Mouse (Mus musculus) thymus, postnatal 14 days (tissue): ENCODE measurements around the gene Srp54b.
"Not testable (repeated sequence)": the region's sequence is repeated elsewhere in the genome, so short reads cannot be mapped to it uniquely, and the experiment has no call there.

Source experiments
- DNase-seq: peaks from one replicate; pipeline ENCODE4 v3.0.0; 2021

Srp54b gene

DNA sequence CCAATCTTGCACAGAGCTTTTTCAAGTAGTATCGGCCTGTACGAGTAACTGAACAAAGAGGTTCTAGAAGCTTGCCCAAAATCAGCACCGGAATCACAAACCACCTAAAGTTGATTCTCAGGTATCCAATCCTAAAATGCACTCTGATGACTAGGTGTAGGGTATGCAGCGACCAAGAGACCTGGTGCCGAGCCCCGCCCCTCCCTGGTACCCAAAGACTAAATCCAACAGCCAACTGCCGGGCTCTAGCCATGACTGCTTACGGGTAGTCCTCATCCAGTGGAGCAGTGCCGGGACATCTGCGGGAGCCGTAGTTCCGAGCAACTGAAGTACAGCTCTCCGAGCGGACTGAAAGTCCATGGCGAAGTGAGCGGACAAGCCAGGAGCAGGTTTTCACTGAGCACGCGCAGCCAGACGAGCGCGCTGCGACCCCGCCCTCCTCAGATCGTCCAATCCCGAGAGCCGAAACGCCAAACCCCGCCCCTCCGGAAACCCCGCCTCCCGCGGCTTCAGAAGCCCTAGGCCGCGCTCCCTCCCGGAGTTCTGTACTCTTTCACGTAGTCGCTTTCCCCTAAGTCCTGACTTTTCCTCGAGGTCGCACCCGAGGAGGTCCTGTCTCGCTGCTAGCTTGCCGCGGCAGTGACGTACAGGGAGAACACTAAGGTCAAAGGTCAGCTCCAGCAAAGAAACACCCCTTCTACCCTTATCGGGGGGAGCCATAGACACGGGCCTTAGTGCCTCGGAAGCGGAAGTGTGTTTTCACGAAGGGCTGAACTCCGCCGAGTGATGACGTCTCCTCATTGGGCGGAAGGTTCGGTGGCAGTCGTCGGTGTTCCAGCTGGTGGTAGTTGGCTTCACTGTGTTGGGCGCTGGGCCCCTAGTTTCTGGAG, at the start of gene Srp54b:
Srp54b (plus strand) TSS at position 546 of the 890 bp plus-strand sequence.
- DNase-seq = not testable (repeated sequence)

DNA sequence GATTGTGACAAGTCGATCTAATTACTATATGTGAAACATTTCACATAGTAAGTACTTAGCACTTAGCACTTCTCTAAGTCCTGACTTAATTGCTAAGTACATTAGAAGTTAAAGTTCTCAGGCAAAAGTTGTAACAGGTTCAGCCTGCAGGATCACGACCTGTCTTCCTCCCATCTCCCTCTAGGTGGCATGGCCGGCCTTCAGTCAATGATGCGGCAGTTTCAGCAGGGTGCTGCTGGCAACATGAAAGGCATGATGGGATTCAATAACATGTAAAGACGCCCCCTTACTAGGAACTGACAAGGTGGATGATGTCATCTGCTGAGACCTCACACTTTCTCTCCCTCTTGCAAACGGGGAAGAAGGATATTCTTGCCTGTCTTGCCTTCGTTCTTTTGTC, 42.3 kb upstream of the Srp54b start:
- not testable (repeated sequence) for DNase-seq

DNA sequence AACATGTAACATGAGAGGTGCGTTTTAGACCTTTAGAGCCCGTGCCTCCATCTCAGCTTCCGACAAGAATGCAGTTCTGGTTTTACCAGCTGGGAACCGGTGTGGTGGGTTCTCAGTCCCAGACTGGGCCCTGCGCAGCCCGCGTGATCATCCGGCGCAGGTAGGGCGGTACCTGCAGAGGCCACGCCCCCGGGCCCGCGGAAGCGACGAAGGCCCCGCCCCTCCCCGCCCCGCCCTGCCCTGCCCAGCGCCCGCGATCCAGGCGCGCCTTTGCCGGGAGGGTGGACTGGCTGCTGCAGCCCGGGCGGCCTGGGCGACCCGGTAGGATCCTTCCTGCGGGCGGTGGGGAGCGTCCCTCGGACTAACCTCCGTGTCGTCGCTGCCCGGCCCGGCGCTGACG, 30.7 kb upstream of the Srp54b start, which contains the start of gene Fam177a:
Fam177a (plus strand) TSS at position 228 of the 400 bp plus-strand sequence.
- not testable (repeated sequence) for DNase-seq

DNA sequence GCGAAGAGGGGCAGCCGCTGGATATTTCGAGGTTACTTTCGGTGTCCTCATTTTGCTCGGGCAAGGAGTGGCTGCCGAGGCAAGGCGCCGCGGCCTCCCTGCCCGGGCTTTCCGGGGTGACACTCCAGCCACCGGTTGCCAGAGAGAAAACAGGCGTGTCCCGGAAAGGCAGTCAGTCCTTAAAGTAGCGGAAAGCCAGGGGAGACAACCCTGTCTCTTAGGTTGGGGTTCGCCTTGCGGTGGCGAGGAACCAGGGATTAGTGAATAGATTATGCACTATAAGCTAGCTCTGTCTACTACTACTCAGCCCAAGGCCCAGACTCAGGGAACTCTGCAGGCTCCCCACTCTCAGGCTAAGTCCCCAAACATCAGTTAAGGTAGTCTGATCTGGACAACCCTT, 30.2 kb upstream of the Srp54b start:
- DNase-seq = not testable (repeated sequence)

DNA sequence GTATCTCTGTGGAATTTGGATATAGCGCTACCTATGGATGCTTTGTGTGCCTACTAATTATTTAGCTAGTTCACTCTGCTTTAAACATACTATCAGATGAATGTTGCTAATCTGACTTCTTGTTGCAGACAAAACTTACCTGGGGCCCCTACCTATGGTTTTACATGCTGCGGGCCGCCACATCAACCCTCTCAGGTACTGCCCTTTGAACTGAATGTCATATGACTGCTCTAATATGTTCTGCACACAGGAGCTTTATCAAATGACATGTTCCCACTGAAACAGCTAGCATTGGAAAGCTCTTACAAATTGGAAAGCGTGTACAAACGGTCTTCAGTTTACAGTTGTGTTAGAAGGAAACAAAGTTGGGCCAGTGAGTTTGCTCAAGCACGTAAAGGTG, 19.4 kb upstream of the Srp54b start:
- DNase-seq = not testable (repeated sequence)

DNA sequence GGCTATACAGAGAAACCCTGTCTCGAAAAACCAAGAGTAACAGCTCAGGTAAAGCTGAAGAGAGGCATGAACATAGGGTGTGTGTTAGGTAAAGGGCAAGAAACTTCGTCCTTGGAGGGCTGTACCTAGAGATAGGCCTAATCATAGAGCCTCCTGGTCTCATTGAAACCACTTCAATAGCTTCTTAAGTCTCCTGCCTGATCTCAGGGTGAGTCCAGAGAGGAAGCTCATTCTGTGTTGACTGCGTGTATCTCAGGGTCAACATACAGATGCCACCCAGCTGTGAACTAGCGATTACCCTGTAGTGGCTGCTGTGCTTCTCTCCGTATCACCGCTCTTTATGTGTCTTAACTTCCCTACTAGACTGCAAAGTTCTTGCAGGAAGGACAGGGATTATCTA, 17.0 kb upstream of the Srp54b start:
- not testable (repeated sequence) for DNase-seq

DNA sequence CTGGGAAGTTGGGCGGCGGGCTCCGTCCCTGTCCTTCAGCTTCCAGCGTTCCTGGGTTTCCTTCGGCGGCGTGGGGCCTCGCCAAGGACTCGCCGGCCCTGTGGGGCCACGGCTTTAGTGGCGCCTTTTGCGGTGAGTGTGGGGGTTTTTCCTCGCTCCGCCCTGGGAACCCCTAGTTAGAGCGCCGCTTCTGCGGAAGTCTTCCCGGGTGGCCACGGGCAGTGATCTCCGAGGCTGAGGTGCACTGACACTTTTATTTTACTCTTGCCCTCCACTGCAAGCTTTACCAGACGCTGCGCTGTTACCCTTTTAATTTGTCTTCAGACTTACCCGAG, 512 bp downstream of the Srp54b start:
- DNase-seq = not testable (repeated sequence)

DNA sequence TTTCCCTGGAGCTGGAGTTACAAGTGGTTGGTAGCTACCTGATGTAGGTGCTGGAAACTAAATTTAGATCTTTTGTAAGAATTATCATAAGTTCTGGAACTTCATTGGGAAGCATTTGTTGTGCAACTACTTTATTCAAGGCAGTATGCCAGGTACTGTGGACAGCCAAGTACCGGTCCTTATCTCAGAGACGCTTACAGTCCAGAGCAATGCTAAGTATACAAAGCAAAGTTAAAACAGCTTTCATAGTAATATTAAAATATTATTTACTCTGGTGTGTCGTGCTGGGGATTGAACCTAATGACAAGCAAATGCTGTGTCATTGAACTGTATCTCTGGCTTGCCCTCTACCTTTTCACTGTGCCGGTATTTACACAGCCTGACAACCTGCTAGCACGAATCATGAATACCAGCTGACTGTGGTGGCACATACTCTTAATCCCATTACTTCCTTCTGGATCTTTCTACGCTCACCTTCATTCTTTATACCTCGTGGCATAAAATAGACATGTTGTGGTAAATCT, 12.2 kb downstream of the Srp54b start:
- not testable (repeated sequence) for DNase-seq

DNA sequence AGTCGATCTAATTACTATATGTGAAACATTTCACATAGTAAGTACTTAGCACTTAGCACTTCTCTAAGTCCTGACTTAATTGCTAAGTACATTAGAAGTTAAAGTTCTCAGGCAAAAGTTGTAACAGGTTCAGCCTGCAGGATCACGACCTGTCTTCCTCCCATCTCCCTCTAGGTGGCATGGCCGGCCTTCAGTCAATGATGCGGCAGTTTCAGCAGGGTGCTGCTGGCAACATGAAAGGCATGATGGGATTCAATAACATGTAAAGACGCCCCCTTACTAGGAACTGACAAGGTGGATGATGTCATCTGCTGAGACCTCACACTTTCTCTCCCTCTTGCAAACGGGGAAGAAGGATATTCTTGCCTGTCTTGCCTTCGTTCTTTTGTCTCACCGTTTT, 32.8 kb downstream of the Srp54b start:
- DNase-seq = not testable (repeated sequence)

DNA sequence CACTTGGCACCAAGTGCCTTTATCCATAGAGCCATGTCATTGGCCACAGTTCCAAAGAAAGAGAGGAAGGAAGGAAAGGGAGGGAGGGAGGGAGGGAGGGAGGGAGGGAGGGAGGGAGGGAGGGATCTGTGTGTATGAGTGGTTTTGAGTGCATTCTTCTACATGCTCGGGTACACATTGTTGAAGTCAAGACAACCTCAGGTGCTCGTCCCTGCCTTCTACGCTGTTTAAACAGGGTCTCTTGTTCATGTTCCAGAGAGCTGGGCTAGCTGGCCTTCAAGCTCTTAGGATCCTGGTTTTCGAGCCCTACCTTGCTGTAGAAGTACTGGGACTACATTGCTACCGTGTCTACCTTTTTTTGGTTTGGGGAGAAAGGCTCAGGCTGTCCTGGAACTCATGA, 34.2 kb downstream of the Srp54b start:
- not testable (repeated sequence) for DNase-seq

DNA sequence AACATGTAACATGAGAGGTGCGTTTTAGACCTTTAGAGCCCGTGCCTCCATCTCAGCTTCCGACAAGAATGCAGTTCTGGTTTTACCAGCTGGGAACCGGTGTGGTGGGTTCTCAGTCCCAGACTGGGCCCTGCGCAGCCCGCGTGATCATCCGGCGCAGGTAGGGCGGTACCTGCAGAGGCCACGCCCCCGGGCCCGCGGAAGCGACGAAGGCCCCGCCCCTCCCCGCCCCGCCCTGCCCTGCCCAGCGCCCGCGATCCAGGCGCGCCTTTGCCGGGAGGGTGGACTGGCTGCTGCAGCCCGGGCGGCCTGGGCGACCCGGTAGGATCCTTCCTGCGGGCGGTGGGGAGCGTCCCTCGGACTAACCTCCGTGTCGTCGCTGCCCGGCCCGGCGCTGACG, 44.4 kb downstream of the Srp54b start, which contains the start of gene 1700047I17Rik2:
1700047I17Rik2 (plus strand) TSS at position 287 of the 400 bp plus-strand sequence.
- DNase-seq = not testable (repeated sequence)

DNA sequence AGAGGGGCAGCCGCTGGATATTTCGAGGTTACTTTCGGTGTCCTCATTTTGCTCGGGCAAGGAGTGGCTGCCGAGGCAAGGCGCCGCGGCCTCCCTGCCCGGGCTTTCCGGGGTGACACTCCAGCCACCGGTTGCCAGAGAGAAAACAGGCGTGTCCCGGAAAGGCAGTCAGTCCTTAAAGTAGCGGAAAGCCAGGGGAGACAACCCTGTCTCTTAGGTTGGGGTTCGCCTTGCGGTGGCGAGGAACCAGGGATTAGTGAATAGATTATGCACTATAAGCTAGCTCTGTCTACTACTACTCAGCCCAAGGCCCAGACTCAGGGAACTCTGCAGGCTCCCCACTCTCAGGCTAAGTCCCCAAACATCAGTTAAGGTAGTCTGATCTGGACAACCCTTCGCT, 44.9 kb downstream of the Srp54b start:
- DNase-seq = not testable (repeated sequence)

DNA sequence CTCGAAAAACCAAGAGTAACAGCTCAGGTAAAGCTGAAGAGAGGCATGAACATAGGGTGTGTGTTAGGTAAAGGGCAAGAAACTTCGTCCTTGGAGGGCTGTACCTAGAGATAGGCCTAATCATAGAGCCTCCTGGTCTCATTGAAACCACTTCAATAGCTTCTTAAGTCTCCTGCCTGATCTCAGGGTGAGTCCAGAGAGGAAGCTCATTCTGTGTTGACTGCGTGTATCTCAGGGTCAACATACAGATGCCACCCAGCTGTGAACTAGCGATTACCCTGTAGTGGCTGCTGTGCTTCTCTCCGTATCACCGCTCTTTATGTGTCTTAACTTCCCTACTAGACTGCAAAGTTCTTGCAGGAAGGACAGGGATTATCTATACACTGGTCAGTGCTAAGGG, 58.0 kb downstream of the Srp54b start:
- DNase-seq = not testable (repeated sequence)

DNA sequence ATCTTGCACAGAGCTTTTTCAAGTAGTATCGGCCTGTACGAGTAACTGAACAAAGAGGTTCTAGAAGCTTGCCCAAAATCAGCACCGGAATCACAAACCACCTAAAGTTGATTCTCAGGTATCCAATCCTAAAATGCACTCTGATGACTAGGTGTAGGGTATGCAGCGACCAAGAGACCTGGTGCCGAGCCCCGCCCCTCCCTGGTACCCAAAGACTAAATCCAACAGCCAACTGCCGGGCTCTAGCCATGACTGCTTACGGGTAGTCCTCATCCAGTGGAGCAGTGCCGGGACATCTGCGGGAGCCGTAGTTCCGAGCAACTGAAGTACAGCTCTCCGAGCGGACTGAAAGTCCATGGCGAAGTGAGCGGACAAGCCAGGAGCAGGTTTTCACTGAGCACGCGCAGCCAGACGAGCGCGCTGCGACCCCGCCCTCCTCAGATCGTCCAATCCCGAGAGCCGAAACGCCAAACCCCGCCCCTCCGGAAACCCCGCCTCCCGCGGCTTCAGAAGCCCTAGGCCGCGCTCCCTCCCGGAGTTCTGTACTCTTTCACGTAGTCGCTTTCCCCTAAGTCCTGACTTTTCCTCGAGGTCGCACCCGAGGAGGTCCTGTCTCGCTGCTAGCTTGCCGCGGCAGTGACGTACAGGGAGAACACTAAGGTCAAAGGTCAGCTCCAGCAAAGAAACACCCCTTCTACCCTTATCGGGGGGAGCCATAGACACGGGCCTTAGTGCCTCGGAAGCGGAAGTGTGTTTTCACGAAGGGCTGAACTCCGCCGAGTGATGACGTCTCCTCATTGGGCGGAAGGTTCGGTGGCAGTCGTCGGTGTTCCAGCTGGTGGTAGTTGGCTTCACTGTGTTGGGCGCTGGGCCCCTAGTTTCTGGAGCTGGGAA, 75.0 kb downstream of the Srp54b start, which contains the start of gene Srp54c:
Srp54c (plus strand) TSS at position 543 of the 894 bp plus-strand sequence.
- DNase-seq = not testable (repeated sequence)

DNA sequence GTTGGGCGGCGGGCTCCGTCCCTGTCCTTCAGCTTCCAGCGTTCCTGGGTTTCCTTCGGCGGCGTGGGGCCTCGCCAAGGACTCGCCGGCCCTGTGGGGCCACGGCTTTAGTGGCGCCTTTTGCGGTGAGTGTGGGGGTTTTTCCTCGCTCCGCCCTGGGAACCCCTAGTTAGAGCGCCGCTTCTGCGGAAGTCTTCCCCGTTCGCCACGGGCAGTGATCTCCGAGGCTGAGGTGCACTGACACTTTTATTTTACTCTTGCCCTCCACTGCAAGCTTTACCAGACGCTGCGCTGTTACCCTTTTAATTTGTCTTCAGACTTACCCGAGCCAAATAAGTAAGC, 75.6 kb downstream of the Srp54b start:
- DNase-seq = peak; percentile 40
